Mouse (Mus musculus): ENCODE results near the gene Cox7b.

DNA sequence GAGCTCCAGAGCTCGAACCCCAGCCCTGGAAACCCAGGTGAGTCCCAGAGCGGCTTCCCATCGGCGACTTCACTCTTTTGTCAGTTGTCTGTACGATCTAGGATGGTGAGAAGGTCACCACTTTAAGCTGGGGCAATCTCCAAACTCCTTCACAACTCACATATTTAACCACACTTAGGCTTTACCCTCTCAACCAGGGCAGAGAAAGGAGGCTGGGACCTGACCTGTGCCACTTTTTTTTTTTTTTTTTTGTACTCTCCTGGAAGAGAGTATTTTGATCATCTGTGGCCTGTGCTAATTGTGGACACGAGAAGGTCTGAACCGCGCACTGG, 11.8 kb downstream of the Cox7b start:
- TF ChIP-seq CTCF (conservative IDR thresholded peaks at IDR 0.05; ENCODE audit: insufficient read depth, insufficient read length, low read depth, low read length), result no peak
- TF ChIP-seq POLR2A (IDR thresholded peaks at IDR 0.05; ENCODE audit: low read depth, low read length), result no peak

Measured in kidney, adult 2 months (tissue).